Mouse (Mus musculus) frontal cortex, postnatal 14 days (tissue): Measurements from ENCODE around the gene Zfp933.
A peak's percentile ranks its signal among the peaks of the same experiment; 100 is the strongest.
"Not testable (repeated sequence)": the region's sequence is repeated elsewhere in the genome, so short reads cannot be mapped to it uniquely, and the experiment has no call there.

Experiments
- DNase-seq, 2 experiments: peaks; one replicate each; pipeline ENCODE4 v3.0.0; 2022; ENCODE audit warnings: low spot score in 2 of 2

The Zfp933 gene

GRCm38 (mm10) chr4:147847614-147848583 lies at the start of gene Zfp933:
Gene Zfp933 (minus strand): TSS chr4:147848366.
- peak; percentile 56 to 65 for DNase-seq

GRCm38 (mm10) chr4:147897348-147897747 lies 49.2 kb upstream of the Zfp933 start:
- DNase-seq: no peak

DNA sequence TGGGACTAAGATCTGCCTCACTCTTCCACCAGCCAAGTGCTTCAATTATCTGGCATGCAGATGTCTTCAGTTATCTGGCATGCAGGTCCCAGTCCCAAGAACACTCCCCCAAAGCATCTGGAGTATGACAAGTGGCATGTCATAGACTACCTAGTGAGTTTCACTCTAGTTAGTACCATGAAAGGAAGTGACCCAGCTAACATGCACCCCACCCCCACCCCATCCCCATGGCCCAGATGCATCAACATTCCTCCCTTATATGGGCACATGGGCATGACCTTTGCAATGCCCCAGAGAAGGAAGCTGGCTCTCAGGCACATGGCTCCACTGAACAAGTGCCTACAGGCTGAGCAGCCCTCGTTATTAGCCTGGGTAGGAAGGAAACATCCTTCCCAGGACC lies 48.2 kb upstream of the Zfp933 start:
- no peak for DNase-seq

- DNase-seq: no peak
Observed at GRCm38 (mm10) chr4:147895815-147896330, 47.7 kb upstream of the Zfp933 start.

GRCm38 (mm10) chr4:147890341-147890740 lies 42.2 kb upstream of the Zfp933 start:
- no peak for DNase-seq

- DNase-seq: no peak
Observed at GRCm38 (mm10) chr4:147888237-147888636, 40.1 kb upstream of the Zfp933 start.

GRCm38 (mm10) chr4:147887277-147887676 lies 39.1 kb upstream of the Zfp933 start:
- no peak for DNase-seq

GRCm38 (mm10) chr4:147886158-147886557 lies 38.0 kb upstream of the Zfp933 start:
- no peak for DNase-seq

DNA sequence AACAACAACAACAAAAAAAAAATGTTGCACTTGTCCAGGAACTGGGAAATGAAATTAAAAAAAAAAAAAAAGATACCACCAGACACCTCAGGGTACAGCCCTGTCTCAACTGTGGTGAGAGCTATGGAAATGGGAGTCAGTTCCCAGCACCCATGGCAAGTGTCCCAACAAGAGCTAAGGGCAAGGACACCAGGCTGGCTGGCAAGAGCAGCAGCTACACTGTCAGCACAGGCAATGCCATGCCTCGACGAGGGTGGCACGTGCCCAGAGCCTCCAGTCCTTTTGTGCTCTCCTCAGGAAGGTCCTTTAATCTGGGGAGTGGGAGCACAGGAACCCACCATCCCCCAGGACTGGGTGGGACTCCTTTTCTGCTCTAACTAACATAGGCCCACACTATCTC lies 36.0 kb upstream of the Zfp933 start:
- DNase-seq: no peak

DNA sequence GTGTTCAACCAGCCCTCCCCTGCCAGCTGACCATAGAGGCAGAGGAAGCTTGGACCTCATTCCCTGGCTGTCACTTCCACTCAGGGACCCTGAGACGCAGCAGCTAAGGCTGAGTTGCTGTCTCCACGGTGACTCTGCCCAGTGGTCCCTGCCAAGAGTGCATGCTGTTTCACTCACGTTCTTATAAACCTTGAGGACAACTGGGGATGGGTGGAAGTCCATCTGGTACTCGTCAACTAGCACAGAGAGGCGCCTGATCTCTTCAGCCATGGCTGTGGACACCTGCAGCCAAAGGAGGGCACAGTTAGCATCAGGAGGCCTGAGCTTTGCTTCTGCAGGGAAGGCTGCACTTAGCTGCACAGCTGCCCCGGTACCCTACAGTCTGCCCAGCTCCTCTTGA lies 34.9 kb upstream of the Zfp933 start:
- DNase-seq: no peak

DNA sequence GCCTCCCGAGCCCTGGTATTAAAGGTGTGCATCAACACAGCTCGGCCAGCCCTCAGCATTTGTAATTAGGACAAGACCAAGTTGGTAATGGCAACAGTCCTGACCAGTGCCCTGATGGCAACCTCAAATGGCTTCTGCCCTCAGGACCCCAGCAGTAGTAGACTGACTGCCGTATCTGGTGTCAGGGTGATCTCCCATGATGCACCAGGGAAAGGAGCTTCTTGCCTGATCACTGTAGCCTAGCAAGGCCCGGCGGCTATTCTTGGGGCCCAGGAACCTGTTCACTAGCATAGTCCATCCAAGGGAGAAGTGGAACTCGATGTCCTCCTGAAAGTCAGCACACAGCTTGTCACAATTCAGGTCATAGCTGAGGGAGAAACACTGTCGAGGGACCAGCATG lies 33.6 kb upstream of the Zfp933 start:
- no peak for DNase-seq

GRCm38 (mm10) chr4:147879865-147880264 lies 31.7 kb upstream of the Zfp933 start:
- DNase-seq: no peak

- no peak for DNase-seq
Observed at GRCm38 (mm10) chr4:147879456-147879855, 31.3 kb upstream of the Zfp933 start.

DNA sequence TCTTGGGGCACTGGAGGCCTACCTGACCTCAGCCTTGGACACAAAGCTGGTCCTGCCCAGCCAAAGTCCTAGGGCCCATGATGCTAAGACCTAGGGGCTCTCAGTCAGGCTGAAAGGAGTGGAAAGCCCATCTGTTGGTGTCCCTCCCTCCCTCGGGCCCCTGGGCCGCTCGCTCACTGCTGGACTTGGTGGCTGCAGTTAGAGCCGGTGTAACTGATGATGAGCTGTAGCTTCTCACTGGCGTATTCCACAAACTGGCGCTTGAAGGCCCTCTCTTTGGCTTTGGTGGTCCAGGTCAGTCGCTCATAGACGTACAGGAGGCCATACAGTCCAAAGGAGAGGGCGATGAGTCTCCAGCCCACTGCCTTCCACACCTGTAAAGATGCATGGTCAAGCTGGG lies 30.4 kb upstream of the Zfp933 start:
- no peak for DNase-seq

- DNase-seq: no peak
Observed at GRCm38 (mm10) chr4:147875852-147876575, 27.8 kb upstream of the Zfp933 start.

DNA sequence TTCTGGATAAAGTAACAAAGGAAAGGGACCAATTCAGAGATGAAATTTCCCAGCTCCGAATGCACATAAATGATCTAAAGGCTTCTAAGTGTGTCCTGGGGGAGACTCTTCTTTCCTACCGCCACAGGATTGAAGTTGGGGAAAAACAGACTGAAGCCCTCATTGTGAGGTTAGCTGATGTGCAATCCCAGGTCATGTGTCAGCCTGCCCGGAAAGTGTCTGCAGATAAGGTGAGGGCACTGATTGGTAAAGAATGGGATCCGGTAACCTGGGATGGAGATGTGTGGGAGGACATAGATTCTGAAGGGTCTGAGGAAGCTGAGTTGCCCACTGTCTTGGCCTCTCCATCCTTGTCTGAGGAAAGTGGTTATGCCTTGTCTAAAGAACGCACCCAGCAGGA lies 21.1 kb upstream of the Zfp933 start:
- DNase-seq: no peak

DNA sequence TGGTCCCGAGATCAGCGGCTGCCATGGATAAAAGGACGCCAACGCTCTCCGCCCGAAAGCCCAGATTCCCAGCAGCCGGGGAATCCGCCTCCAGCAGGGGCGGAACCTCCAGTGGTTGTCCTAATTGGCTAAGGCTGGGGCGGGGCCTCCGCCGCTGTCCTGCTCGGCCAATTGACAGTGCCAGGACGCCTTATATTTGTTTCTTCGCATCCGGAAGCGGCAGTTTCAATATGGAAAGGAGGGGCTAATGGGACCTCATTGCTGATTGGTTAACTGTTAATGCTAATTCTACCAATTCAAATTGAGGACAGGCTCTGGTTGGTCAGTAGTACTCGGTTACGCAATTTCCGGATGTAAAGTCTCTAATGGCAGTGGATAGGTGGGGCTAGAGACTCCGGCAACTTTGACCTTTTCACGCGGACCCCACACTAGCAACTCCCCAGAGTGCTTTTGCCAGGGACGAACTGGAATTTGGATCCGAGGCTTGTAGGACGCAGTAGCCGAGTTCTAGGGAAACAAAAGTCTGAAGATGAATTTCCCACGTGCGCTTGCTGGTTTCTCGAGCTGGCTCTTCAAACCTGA lies 20.4 kb upstream of the Zfp933 start, which contains the start of the genes Miip and Fv1:
Miip (minus strand) TSS at position 367 of the 582 bp plus-strand sequence.
Fv1 (plus strand) TSS at position 530 of the 582 bp plus-strand sequence.
- peak; percentile 94 to 96 for DNase-seq

GRCm38 (mm10) chr4:147867563-147868449 lies 19.6 kb upstream of the Zfp933 start:
- no peak for DNase-seq

DNA sequence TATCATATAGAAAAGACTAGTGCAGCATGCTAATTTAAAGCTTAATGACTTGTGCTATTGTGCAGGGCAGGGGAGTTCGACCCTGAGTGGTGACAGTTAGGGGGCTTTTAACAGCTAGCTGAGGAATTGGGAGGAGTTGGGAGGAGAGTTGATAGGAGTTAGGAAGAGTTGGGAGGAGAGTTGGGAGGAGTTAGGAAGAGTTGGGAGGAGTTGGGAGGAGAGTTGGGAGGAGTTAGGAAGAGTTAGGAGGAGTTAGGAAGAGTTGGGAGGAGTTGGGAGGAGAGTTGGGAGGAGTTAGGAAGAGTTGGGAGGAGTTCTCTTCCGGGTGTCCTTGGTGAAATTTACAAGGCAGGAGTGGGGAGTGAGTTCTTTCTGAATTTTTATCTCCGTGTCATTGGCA lies 18.6 kb upstream of the Zfp933 start:
- DNase-seq: not testable (repeated sequence)

DNA sequence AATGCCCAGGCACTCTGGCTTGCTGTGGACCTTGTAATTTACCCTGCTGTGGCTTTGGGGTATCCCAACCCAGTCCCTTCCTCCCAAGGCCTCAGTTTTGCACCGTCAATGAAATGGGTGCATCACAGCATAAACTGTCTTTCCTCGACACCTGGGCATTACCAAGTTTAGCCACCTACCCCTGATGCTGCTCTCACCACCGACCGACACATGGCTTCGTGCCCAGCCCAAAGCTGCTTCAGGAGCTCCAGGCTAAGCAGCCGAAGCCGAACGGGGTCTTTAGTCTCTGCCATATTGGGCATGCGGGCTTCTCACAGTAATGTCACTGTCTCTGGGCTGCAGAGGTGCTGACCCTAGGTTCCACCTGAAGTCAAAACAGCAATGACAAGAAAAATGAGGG lies 17.9 kb upstream of the Zfp933 start:
- no peak for DNase-seq

DNA sequence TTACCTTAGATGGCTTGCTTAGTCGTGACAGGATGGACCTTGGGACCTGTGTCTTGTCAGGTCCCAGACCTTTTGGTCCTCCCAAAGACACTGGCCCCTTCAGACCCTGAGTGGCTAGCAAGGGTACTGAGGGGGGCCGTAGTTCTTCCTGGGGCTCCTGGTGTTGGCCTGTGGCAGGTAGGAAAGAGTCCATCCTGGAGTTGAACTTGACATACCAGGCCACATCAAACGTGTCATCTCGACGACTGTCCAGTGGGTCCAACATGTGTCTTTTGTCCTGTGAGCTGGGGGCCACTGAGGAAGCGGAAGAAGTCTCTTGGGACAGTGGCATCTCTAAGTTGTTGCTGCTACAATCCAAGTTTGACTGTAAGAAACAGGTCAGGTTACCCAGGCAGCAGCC lies 17.5 kb upstream of the Zfp933 start:
- no peak for DNase-seq
